Mouse (Mus musculus): ENCODE measurements around the gene Dbndd2. TPM values are rescaled to one million over a fixed set of nuclear protein-coding genes. Genes with fewer than 3 reads are reported as not detected.

The Dbndd2 gene
- polyA plus RNA-seq, 1 experiment from 2014 or later, result 44.6 TPM

DNA sequence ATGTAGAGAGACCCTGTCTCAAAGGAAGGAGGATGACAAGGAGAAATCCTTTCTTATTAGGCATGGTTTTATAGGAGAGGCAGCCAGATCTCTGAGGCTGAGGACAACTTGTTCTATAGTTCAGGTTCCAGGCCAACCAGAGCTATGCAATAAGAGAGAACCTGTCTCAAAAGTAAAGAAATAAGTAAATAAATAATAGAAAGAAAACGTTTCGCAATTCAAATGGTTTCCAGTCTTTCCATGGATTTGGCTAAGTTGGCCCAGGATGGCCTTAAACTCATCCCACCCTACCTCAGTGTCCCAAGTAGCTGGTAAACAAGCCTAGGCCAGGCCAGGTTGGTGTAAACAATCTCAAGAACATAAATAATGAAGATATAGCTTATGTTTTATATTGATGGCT is 41.2 kb upstream of the Dbndd2 start:
- no peak for ATAC-seq
- Histone ChIP-seq H3K4me3 (ENCODE audit: low read depth, low read length) (no peak overlapping the region), H3K4me2 (replicated peaks; ENCODE audit: low read depth, low read length) (no peak overlapping the region), H3K27me3 (replicated peaks; ENCODE audit: insufficient read depth, low read length) (no peaks in the 10 kb centered on the region), H3K27ac (ENCODE audit: low read length) (no peak overlapping the region), H3K36me3 (ENCODE audit: insufficient read depth, low read length) (no peaks in the 10 kb centered on the region), H3K4me1 (ENCODE audit: insufficient read depth, low read depth, low read length) (peaks cover 16% of the 10 kb centered on the region; the same call in 1 of the 2 replicates), H3K9ac (replicated peaks; ENCODE audit: low read depth) (no peak overlapping the region), H3K9me3 (ENCODE audit: low read length) (no peaks in the 10 kb centered on the region)
- TF ChIP-seq CTCF (IDR thresholded peaks at IDR 0.05), result no peak
- no peak for TF ChIP-seq EP300 (IDR thresholded peaks at IDR 0.05)
- DNase-seq (ENCODE audit: low spot score), result no peak
- 75% methylated on average over 2 of the region's 2 CpGs for WGBS

DNA sequence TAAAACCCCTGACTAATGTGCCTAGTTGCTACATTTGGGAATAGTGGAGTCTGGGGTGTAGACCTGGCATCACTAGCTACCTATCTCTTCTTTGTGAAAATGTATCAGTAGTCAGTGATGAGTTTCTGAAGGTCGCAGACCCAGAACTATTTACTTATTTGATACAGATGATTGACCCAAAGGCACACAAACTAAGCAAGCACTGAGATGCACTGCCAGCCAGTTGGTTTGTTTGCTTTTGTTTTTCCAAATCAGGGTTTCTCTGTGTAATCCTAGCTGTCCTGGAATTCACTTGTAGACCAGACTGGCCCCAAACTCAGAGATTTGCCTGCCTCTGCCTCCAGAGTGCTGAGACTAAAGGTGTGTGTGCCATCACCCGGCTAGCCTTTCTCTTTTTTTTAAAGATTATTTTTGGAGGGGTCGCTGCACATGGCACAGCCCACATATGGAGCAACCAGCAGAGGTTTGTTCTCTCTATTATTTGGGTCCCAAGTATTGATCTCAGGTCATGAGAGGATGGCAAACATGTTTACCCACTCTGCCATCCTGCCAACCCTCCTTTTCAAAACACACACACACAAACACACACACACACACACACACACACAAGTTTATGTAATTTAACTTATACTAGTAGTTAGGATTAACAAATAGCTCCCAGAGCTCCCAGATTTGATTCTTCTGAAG is 40.4 kb upstream of the Dbndd2 start:
- WGBS, result 74% methylated on average over 3 of the region's 3 CpGs
- H3K27ac ChIP-seq (ENCODE audit: low read length), result no peak overlapping the region
- H3K4me2 ChIP-seq (replicated peaks; ENCODE audit: low read depth, low read length), result no peak overlapping the region
- DNase-seq (ENCODE audit: low spot score), result no peak
- H3K9me3 ChIP-seq (ENCODE audit: low read length), result no peaks in the 10 kb centered on the region
- peaks cover 13% of the 10 kb centered on the region; the same call in 1 of the 2 replicates for H3K4me1 ChIP-seq (ENCODE audit: insufficient read depth, low read depth, low read length)
- no peaks in the 10 kb centered on the region for H3K27me3 ChIP-seq (replicated peaks; ENCODE audit: insufficient read depth, low read length)
- no peaks in the 10 kb centered on the region for H3K36me3 ChIP-seq (ENCODE audit: insufficient read depth, low read length)
- no peak overlapping the region for H3K4me3 ChIP-seq (ENCODE audit: low read depth, low read length)
- no peak overlapping the region for H3K9ac ChIP-seq (replicated peaks; ENCODE audit: low read depth)
- no peak for TF ChIP-seq CTCF (IDR thresholded peaks at IDR 0.05)
- TF ChIP-seq EP300 (IDR thresholded peaks at IDR 0.05), result no peak
- no peak for ATAC-seq

DNA sequence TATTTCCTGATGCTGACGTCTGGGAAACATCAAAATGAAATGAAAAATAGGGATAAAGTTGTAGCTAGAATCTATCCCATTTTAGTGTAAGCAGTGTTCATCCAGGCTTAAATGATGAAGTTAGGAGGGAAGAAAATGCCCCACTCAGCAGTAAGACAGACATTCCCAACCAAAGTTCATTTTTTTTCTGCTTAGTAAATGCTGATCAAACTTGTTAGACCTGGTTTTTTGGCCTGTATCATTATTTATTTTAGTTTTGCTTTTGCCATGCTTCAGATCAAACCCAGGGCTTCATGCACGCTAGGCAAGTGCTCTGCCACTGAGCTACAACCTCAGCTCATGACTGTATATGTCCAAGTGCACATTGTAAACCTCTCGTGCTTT is 39.8 kb upstream of the Dbndd2 start:
- H3K9me3 ChIP-seq (ENCODE audit: low read length), result no peaks in the 10 kb centered on the region
- H3K27me3 ChIP-seq (replicated peaks; ENCODE audit: insufficient read depth, low read length), result no peaks in the 10 kb centered on the region
- no peak for TF ChIP-seq CTCF (IDR thresholded peaks at IDR 0.05)
- TF ChIP-seq EP300 (IDR thresholded peaks at IDR 0.05), result no peak
- H3K36me3 ChIP-seq (ENCODE audit: insufficient read depth, low read length), result no peaks in the 10 kb centered on the region
- no peak overlapping the region for H3K9ac ChIP-seq (replicated peaks; ENCODE audit: low read depth)
- no peak overlapping the region for H3K27ac ChIP-seq (ENCODE audit: low read length)
- no peak for ATAC-seq
- H3K4me3 ChIP-seq (ENCODE audit: low read depth, low read length), result no peak overlapping the region
- WGBS, result 83% methylated on average over 3 of the region's 3 CpGs
- DNase-seq (ENCODE audit: low spot score), result no peak
- H3K4me2 ChIP-seq (replicated peaks; ENCODE audit: low read depth, low read length), result no peak overlapping the region
- H3K4me1 ChIP-seq (ENCODE audit: insufficient read depth, low read depth, low read length), result peaks cover 13% of the 10 kb centered on the region; the same call in 1 of the 2 replicates

DNA sequence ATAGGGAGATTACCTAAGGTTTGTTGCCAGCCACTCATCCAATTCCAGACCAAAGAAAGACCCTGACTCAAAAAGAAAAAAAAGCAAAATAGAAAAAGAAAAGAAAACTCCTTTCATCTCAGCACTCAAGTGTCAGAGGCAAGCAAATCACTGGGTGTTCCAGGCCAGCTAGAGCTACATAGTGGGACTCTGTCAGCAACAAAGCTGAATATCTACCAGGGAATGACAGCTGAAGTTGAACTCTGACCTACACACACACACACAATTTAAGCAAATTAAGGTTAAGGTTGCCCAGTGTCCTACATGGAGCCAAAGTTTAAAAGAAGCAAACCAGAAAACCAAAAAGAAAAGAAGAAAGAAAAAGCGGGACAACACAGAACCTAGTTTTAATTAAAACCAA is 37.8 kb upstream of the Dbndd2 start:
- H3K4me3 ChIP-seq (ENCODE audit: low read depth, low read length), result no peak overlapping the region
- no peak overlapping the region for H3K4me2 ChIP-seq (replicated peaks; ENCODE audit: low read depth, low read length)
- H3K36me3 ChIP-seq (ENCODE audit: insufficient read depth, low read length), result no peaks in the 10 kb centered on the region
- H3K9me3 ChIP-seq (ENCODE audit: low read length), result no peaks in the 10 kb centered on the region
- H3K4me1 ChIP-seq (ENCODE audit: insufficient read depth, low read depth, low read length), result peaks cover 23% of the 10 kb centered on the region; the same call in 1 of the 2 replicates
- WGBS, result 100% methylated on average over 1 of the region's 1 CpGs
- H3K9ac ChIP-seq (replicated peaks; ENCODE audit: low read depth), result no peak overlapping the region
- H3K27ac ChIP-seq (ENCODE audit: low read length), result no peak overlapping the region
- H3K27me3 ChIP-seq (replicated peaks; ENCODE audit: insufficient read depth, low read length), result no peaks in the 10 kb centered on the region
- TF ChIP-seq CTCF (IDR thresholded peaks at IDR 0.05) (no peak), EP300 (IDR thresholded peaks at IDR 0.05) (no peak)
- no peak for ATAC-seq
- no peak for DNase-seq (ENCODE audit: low spot score)

DNA sequence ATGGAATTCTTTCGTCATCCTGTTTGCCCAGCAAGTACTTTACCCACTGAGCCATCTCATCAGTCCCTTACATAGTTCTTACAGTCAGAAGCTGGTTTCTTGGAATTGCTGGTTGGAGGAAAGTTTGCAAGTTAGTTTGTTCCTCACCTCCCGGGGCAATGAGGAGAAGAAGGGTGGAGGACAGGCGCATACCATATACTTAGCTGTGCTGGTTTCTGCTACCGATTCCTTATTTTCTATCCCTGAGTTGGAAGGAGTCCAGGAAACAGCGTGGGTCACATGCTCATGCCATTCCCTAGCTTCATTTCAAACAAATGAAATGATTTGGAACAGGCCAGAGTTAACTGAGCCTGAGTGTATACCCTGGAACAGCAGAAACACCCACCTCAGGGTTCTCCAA is 37.0 kb upstream of the Dbndd2 start:
- Histone ChIP-seq H3K27ac (ENCODE audit: low read length) (peak overlapping the region; percentile 81), H3K36me3 (ENCODE audit: insufficient read depth, low read length) (no peaks in the 10 kb centered on the region), H3K27me3 (replicated peaks; ENCODE audit: insufficient read depth, low read length) (no peaks in the 10 kb centered on the region), H3K9ac (replicated peaks; ENCODE audit: low read depth) (no peak overlapping the region), H3K9me3 (ENCODE audit: low read length) (no peaks in the 10 kb centered on the region), H3K4me3 (ENCODE audit: low read depth, low read length) (no peak overlapping the region), H3K4me1 (ENCODE audit: insufficient read depth, low read depth, low read length) (peaks cover 21% of the 10 kb centered on the region; the same call in 1 of the 2 replicates), H3K4me2 (replicated peaks; ENCODE audit: low read depth, low read length) (no peak overlapping the region)
- 51% methylated on average over 5 of the region's 5 CpGs for WGBS
- DNase-seq (ENCODE audit: low spot score) (no peak), ATAC-seq (peak; percentile 42)
- peak; percentile 13; the same call in 1 of the 2 replicates for TF ChIP-seq EP300 (IDR thresholded peaks at IDR 0.05)
- no peak for TF ChIP-seq CTCF (IDR thresholded peaks at IDR 0.05)

DNA sequence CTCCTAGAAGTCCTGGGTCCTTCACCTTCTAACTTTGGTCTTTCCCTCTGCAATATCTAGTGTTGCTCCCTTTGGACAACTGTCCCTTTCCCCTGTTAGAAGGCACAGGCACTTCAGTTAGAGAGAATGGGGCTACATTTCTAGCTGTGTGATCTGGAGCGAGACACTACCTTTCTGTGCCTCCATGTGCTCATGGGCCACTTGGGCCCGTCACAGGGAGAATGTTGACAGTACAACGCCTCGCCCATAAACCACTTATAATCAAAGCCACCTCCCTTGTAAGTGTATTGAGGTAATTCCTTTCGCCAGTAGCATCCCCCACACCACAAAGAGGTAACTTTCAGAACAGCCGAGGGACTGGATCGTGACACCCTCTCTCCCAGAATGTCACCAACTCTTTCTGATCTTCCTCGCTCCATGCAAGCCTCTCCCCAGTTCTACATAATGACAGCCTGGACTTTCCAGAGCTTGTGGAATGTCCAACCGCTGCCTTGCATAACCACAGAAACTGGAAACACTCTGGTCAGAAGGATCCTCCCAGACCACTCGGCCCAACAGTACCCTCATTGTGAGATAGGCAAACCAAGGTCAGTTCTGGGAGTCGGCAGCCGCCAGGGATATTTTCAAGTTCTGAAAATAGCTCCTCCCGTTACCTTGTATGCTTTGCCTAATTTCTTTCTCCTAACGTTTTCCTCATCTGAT is 36.4 kb upstream of the Dbndd2 start:
- H3K36me3 ChIP-seq (ENCODE audit: insufficient read depth, low read length), result no peaks in the 10 kb centered on the region
- ATAC-seq (peak; percentile 78), DNase-seq (ENCODE audit: low spot score) (peak; percentile 71)
- no peak overlapping the region for H3K4me3 ChIP-seq (ENCODE audit: low read depth, low read length)
- H3K9ac ChIP-seq (replicated peaks; ENCODE audit: low read depth), result no peak overlapping the region
- peaks cover 23% of the 10 kb centered on the region; the same call in 1 of the 2 replicates for H3K4me1 ChIP-seq (ENCODE audit: insufficient read depth, low read depth, low read length)
- H3K27ac ChIP-seq (ENCODE audit: low read length), result peak overlapping the region; percentile 81
- H3K27me3 ChIP-seq (replicated peaks; ENCODE audit: insufficient read depth, low read length), result no peaks in the 10 kb centered on the region
- 50% methylated on average over 14 of the region's 14 CpGs for WGBS
- H3K9me3 ChIP-seq (ENCODE audit: low read length), result no peaks in the 10 kb centered on the region
- H3K4me2 ChIP-seq (replicated peaks; ENCODE audit: low read depth, low read length), result no peak overlapping the region
- TF ChIP-seq EP300 (IDR thresholded peaks at IDR 0.05) (peak; percentile 43; the same call in 1 of the 2 replicates), CTCF (IDR thresholded peaks at IDR 0.05) (no peak)
